Mouse (Mus musculus) heart, postnatal 0 days (tissue): ENCODE data around the gene Ylpm1.

Experiments used
- CTCF ChIP-seq: IDR thresholded peaks from 2 replicates; pipeline ENCODE4 v1.5.1; 2016; ENCODE audit warnings: antibody characterized with exemption, control low read depth, low read depth
- EP300 ChIP-seq: IDR thresholded peaks from 2 replicates; pipeline ENCODE4 v1.6.1; 2016; ENCODE audit warnings: antibody characterized with exemption, low read depth

DNA sequence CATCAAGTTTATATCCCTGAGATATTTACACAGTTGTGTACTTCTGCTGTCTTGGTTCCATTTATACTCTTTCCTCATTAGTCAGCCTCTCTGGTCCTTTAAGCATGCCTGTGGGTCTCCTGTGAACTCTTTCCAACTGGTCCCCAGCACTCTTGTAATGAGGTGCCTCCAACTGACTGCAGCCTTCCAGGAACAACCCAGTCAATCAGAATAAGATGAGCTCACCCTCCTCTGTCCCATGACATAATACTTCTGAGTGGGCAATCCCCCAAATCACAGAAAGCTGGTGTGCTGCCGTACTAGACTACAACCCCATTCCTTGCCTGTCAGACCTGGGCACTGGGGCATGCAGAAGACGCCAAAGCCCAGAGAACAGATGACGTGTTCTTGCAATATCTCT lies 39.8 kb upstream of the Ylpm1 start:
- TF ChIP-seq CTCF (no peak), EP300 (no peak)
